Mouse (Mus musculus) CH12.LX (cell line): Measurements from ENCODE around the gene Rnf26.

Experiments used
- BHLHE40 ChIP-seq: IDR thresholded peaks from 2 replicates; pipeline ENCODE4 v1.6.1; 2011; ENCODE audit warnings: mild to moderate bottlenecking, low read depth, low read length, improper control_type of control experiment
- CTCF ChIP-seq, 2 experiments: IDR thresholded peaks in 1 of 2; conservative IDR thresholded peaks in 1 of 2; 2 replicates each; pipeline ENCODE4 v1.5.1; 2011 to 2012; ENCODE audit warnings: low read depth in 2 of 2, low read length in 2 of 2, improper control_type of control experiment in 1 of 2, inconsistent platforms in 1 of 2, mild to moderate bottlenecking in 1 of 2, moderate library complexity in 1 of 2
- ELF1 ChIP-seq: IDR thresholded peaks from 2 replicates; pipeline ENCODE4 v1.6.1; 2014; ENCODE audit warnings: low read depth, mild to moderate bottlenecking, inconsistent platforms, low read length, improper control_type of control experiment
- EP300 ChIP-seq: IDR thresholded peaks from 2 replicates; pipeline ENCODE4 v1.6.1; 2011; ENCODE audit warnings: low read length, improper control_type of control experiment
- GABPA ChIP-seq: IDR thresholded peaks from 2 replicates; pipeline ENCODE4 v1.6.1; 2012; ENCODE audit warnings: low read depth, low read length, improper control_type of control experiment, inconsistent platforms; ENCODE audit not compliant: insufficient replicate concordance
- JUND ChIP-seq: conservative IDR thresholded peaks from 2 replicates; pipeline ENCODE4 v1.6.1; 2011; ENCODE audit warnings: low read depth, low read length, improper control_type of control experiment
- NRF1 ChIP-seq: IDR thresholded peaks from 2 replicates; pipeline ENCODE4 v1.6.1; 2014; ENCODE audit warnings: low read depth, mild to moderate bottlenecking, inconsistent platforms, low read length, improper control_type of control experiment, moderate library complexity
- PAX5 ChIP-seq: IDR thresholded peaks from 2 replicates; pipeline ENCODE4 v1.6.1; 2012; ENCODE audit warnings: low read length, inconsistent platforms, mixed read lengths
- POLR2A ChIP-seq: IDR thresholded peaks from 2 replicates; pipeline ENCODE4 v1.6.1; 2011; ENCODE audit warnings: low read depth, mild to moderate bottlenecking, improper control_type of control experiment, low read length
- RAD21 ChIP-seq: IDR thresholded peaks from 2 replicates; pipeline ENCODE4 v1.6.1; 2011; ENCODE audit warnings: low read depth, mild to moderate bottlenecking, low read length, improper control_type of control experiment, moderate library complexity
- SMC3 ChIP-seq: IDR thresholded peaks from 2 replicates; pipeline ENCODE4 v1.6.1; 2011; ENCODE audit warnings: low read depth, low read length, improper control_type of control experiment
- ZNF384 ChIP-seq: IDR thresholded peaks from 2 replicates; pipeline ENCODE4 v1.6.1; 2012; ENCODE audit warnings: low read depth, low read length, improper control_type of control experiment, inconsistent platforms

DNA sequence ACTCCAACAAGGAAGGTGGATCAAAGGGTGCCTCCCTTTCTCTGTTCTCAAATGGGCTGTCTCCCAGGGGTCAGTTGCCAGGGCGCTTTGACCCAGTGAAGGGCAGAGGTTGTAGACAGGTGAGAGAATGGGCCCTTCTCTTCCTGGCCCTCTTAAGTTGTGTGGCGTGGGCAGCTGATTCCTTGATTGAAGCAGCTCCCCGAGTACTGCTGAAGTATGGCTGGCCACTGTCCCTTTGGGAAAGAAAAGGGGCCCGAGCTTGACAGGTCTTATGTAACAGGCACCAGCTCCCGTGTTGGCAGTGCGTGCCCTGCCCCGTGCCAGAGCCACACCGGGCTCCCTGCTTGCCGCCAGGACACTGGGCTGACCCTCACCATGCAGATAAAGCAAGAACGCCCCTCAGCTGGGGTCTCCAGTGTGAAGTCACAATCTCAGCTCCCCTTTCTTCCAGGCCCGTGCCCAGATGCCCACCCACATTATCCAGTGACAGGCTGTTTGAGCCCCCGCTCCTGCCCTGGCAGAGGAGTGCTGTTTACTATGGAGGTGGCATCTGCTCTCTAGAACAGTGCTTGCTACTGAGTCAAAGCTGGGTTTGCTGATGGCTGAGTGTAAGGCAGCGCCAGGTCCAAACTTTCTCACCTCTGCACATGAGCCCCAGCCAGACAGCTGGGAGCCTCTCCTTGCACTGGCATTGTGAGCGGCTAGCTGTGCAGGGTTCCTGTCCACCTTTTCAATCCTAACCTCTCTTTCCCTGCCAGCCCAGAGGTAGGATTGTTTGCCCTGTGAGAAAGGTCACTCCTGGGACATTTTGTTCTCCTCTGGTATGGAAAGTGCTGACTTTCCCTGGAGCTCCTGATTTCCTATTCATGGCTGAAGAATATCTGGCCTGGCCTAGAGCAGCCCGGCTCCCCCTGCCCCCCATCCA, 27.3 kb downstream of the Rnf26 start:
- TF ChIP-seq CTCF (conservative IDR thresholded peaks at IDR 0.05 in 1 of 2, IDR thresholded peaks at IDR 0.05 in 1 of 2; ENCODE audit: low read depth in 2 of 2, low read length in 2 of 2) (no peak), POLR2A (no peak), PAX5 (no peak), ELF1 (no peak), GABPA (no peak), EP300 (no peak), NRF1 (no peak), BHLHE40 (no peak), SMC3 (no peak), JUND (no peak), ZNF384 (no peak), RAD21 (no peak)
